Mouse (Mus musculus) cerebellum, adult 2 months (tissue): Measurements from ENCODE around the gene Olfr71. TPM values are rescaled to one million over a fixed set of nuclear protein-coding genes. Genes with fewer than 3 reads are reported as not detected.

Experiments
- DNase-seq, 2 experiments: peaks; one replicate each; pipeline ENCODE4 v3.0.0; 2021
- H3K27ac ChIP-seq: fragments of 200-500 bp; 2 replicates; pipeline ENCODE4 v1.5.1; 2012; ENCODE audit warnings: low read length, control low read depth, inconsistent platforms; ENCODE audit not compliant: insufficient read depth
- H3K27me3 ChIP-seq: fragments of 200-500 bp; 2 replicates; pipeline ENCODE4 v1.6.1; 2012; ENCODE audit warnings: inconsistent platforms, mild to moderate bottlenecking, low read length, moderate library complexity; ENCODE audit not compliant: control insufficient read depth, insufficient read depth
- H3K4me1 ChIP-seq: fragments of 200-500 bp; 2 replicates; pipeline ENCODE4 v1.6.1; 2011; ENCODE audit warnings: low read length; ENCODE audit not compliant: control insufficient read depth, insufficient read depth
- H3K4me3 ChIP-seq: fragments of 200-500 bp; replicated peaks from 2 replicates; pipeline ENCODE3; 2011; ENCODE audit warnings: mild to moderate bottlenecking, low read depth, low read length, control low read depth; ENCODE audit not compliant: insufficient read depth
- CTCF ChIP-seq: fragments of 200-500 bp; IDR thresholded peaks from 2 replicates; pipeline ENCODE4 v1.5.1; 2011; ENCODE audit warnings: low read depth, mild to moderate bottlenecking, control low read depth, low read length, moderate library complexity, borderline replicate concordance; ENCODE audit not compliant: insufficient read depth
- POLR2A ChIP-seq: fragments of 200-500 bp; IDR thresholded peaks from 2 replicates; pipeline ENCODE4 v1.6.1; 2011; ENCODE audit warnings: low read length, control low read depth, borderline replicate concordance; ENCODE audit not compliant: insufficient read depth
- WGBS: fragments of 180-500 bp; shearing (Covaris S2); methylation state at CpG from one replicate; pipeline ENCODE4 v1.1.7; 2018; 5-methylcytosine and 5-hydroxymethylcytosine counted together
- polyA plus RNA-seq: library from polyadenylated mRNA; depleted of rRNA; stranded (reverse); fragments of >200 nt; gene quantifications from 2 replicates; pipeline ENCODE4 v1.2.3, GENCODE M21; 2012

The Olfr71 gene
- polyA plus RNA-seq, 1 experiment: not detected

GRCm38 (mm10) chr4:43726228-43726993 is 16.4 kb upstream of the Olfr71 start:
- H3K4me1 ChIP-seq: no peaks in the 10 kb centered on the region
- 75% methylated on average over 12 of the region's 12 CpGs for WGBS
- no peak overlapping the region for H3K4me3 ChIP-seq
- H3K27ac ChIP-seq: no peak overlapping the region
- TF ChIP-seq POLR2A (no peak), CTCF (no peak)
- no peak for DNase-seq
- no peaks in the 10 kb centered on the region for H3K27me3 ChIP-seq

- H3K4me3 ChIP-seq: no peak overlapping the region
- H3K27ac ChIP-seq: no peak overlapping the region
- peaks cover 5% of the 10 kb centered on the region; the same call in 1 of the 2 replicates for H3K4me1 ChIP-seq
- TF ChIP-seq POLR2A: no peak
- TF ChIP-seq CTCF: peak; percentile 29; the same call in 1 of the 2 replicates
- peak in 1 of 2 experiments; percentile 20 for DNase-seq
- no peaks in the 10 kb centered on the region for H3K27me3 ChIP-seq
- 44% methylated on average over 1 of the region's 1 CpGs for WGBS
Measured at GRCm38 (mm10) chr4:43724764-43725163, 14.7 kb upstream of the Olfr71 start.

- TF ChIP-seq POLR2A (no peak), CTCF (no peak)
- WGBS: 83% methylated on average over 4 of the region's 4 CpGs
- Histone ChIP-seq H3K27me3 (no peaks in the 10 kb centered on the region), H3K4me3 (no peak overlapping the region), H3K27ac (no peak overlapping the region), H3K4me1 (peaks cover 5% of the 10 kb centered on the region; the same call in 1 of the 2 replicates)
- no peak for DNase-seq
Measured at GRCm38 (mm10) chr4:43722191-43722590, 12.1 kb upstream of the Olfr71 start.

- no peak overlapping the region for H3K27ac ChIP-seq
- H3K4me3 ChIP-seq: peak overlapping the region; percentile 11
- DNase-seq: no peak
- WGBS: 28% methylated on average over 15 of the region's 16 CpGs
- TF ChIP-seq CTCF (no peak), POLR2A (no peak)
- H3K4me1 ChIP-seq: peaks cover 5% of the 10 kb centered on the region; the same call in 1 of the 2 replicates
- H3K27me3 ChIP-seq: no peaks in the 10 kb centered on the region
Measured at GRCm38 (mm10) chr4:43720491-43721228, 10.6 kb upstream of the Olfr71 start.

- TF ChIP-seq POLR2A (no peak), CTCF (no peak)
- no peak for DNase-seq
- H3K27me3 ChIP-seq: no peaks in the 10 kb centered on the region
- H3K4me1 ChIP-seq: no peaks in the 10 kb centered on the region
- H3K4me3 ChIP-seq: no peak overlapping the region
- H3K27ac ChIP-seq: no peak overlapping the region
- 42% methylated on average over 7 of the region's 7 CpGs for WGBS
Measured at GRCm38 (mm10) chr4:43713652-43714219, 3.7 kb upstream of the Olfr71 start.

GRCm38 (mm10) chr4:43711821-43712220 is 1.8 kb upstream of the Olfr71 start:
- H3K4me1 ChIP-seq: peaks cover 9% of the 10 kb centered on the region
- no peak overlapping the region for H3K4me3 ChIP-seq
- WGBS: 0% methylated on average over 2 of the region's 2 CpGs
- DNase-seq: peak; percentile 76 to 86
- H3K27ac ChIP-seq: no peak overlapping the region
- no peaks in the 10 kb centered on the region for H3K27me3 ChIP-seq
- TF ChIP-seq CTCF: peak; percentile 89
- TF ChIP-seq POLR2A: no peak

- 72% methylated on average over 13 of the region's 13 CpGs for WGBS
Measured at GRCm38 (mm10) chr4:43705991-43706390, 4.1 kb downstream of the Olfr71 start.

GRCm38 (mm10) chr4:43703851-43704250 is 6.2 kb downstream of the Olfr71 start:
- Histone ChIP-seq H3K4me1 (peaks cover 13% of the 10 kb centered on the region), H3K27me3 (no peaks in the 10 kb centered on the region), H3K27ac (no peak overlapping the region), H3K4me3 (no peak overlapping the region)
- 59% methylated on average over 8 of the region's 8 CpGs for WGBS
- no peak for DNase-seq
- TF ChIP-seq CTCF (no peak), POLR2A (no peak)

More at GRCm38 (mm10) chr4:43705991-43706390, 4.1 kb downstream of the Olfr71 start:
- TF ChIP-seq CTCF (no peak), POLR2A (no peak)
- Histone ChIP-seq H3K4me1 (peaks cover 13% of the 10 kb centered on the region), H3K4me3 (no peak overlapping the region), H3K27me3 (no peaks in the 10 kb centered on the region), H3K27ac (no peak overlapping the region)
- DNase-seq: no peak
